In genomic region chr5:66363274-66364261, GRCm38 (mm10) we compare ENCODE assay signal across 15 mouse cellular contexts.
DNase-seq lines count a peak whose midpoint lies in the region; ATAC-seq and TF ChIP-seq lines count a peak whose summit lies in the region.
"Had no signal": no experiment of that assay in that cellular context is flagged by ENCODE, and none has a peak within 500 bp of the region (broad histone marks: within the 10 kb centered on the region; RNA-seq: fewer than 3 reads in every experiment).

No protein-coding gene starts in this region.

- dilution Hi-C loops in CH12.LX (cut with MboI; ENCODE audit: extremely low pct_ligation_motif_present, extremely low pct_unique_long_range_greater_than_20kb, low sequenced_read_pairs), result no loop called here

- ATAC-seq in limb, embryonic 14.5 days (ENCODE audit: low FRiP score, low read depth), result no peak
- ATAC-seq: intestine, postnatal 0 days had no signal

- no peak overlapping the region for H3K4me3 ChIP-seq in limb, embryonic 14.5 days (replicated peaks; ENCODE audit: low read length)
- no peak overlapping the region for H3K4me3 ChIP-seq in limb, embryonic 10.5 days
- H3K4me3 ChIP-seq in CH12.LX (replicated peaks in 1 of 3; ENCODE audit: low read depth in 2 of 3, low read length in 2 of 3, poor library complexity in 1 of 3), result peak overlapping the region in 1 of 3 experiments; percentile 12
- no peak overlapping the region for H3K4me3 ChIP-seq in macrophage (ENCODE audit: inconsistent target)
- H3K4me3 ChIP-seq: hindbrain, embryonic 12.5 days; liver, embryonic 13.5 days had no signal

- WGBS in limb, embryonic 14.5 days, result 61% methylated on average over 18 of the region's 18 CpGs
- 82% methylated on average over 18 of the region's 18 CpGs for WGBS in limb, embryonic 10.5 days
- 29% methylated on average over 18 of the region's 18 CpGs for WGBS in macrophage (ENCODE audit: missing documents)

- peak; percentile 21 for DNase-seq in adrenal gland, postnatal 14 days
- DNase-seq in adrenal gland, postnatal 25 days, result no peak
- DNase-seq in limb, embryonic 14.5 days (ENCODE audit: low spot score), result no peak
- no peak for DNase-seq in limb, embryonic 10.5 days (ENCODE audit: low spot score)
- DNase-seq in CH12.LX (ENCODE audit: extremely low read depth), result peak; percentile 83
- no peak for DNase-seq in thymus, postnatal 10 days (ENCODE audit: low spot score in 2 of 2)
- DNase-seq in cerebellum, adult 18-20 months, result no peak
- DNase-seq: adrenal gland, postnatal 10 days; cerebellum, adult 9-11 months; gastrocnemius, postnatal 25 days; liver, embryonic 13.5 days; thymus, postnatal 25 days had no signal

- in situ Hi-C loops in CH12.LX (cut with MboI; ENCODE audit: low pct_ligation_motif_present, low pct_unique_long_range_greater_than_20kb, low sequenced_read_pairs), result no loop called here

- peak; percentile 82 for TF ChIP-seq EP300 in CH12.LX (IDR thresholded peaks at IDR 0.05; ENCODE audit: low read length)

- H3K4me2 ChIP-seq in limb, embryonic 14.5 days (replicated peaks; ENCODE audit: low read depth, low read length, severe bottlenecking), result no peak overlapping the region
- peak overlapping the region; percentile 41 for H3K4me2 ChIP-seq in CH12.LX (ENCODE audit: insufficient read depth, low read depth, poor library complexity, severe bottlenecking)
- H3K4me2 ChIP-seq: hindbrain, embryonic 12.5 days; liver, embryonic 13.5 days had no signal

- H3K27ac ChIP-seq in limb, embryonic 14.5 days (replicated peaks; ENCODE audit: low read depth, low read length), result 0 out of 2 replicates have a peak overlapping the region, but pooled peaks have one; percentile 13
- no peak overlapping the region for H3K27ac ChIP-seq in limb, embryonic 10.5 days
- H3K27ac ChIP-seq in CH12.LX (ENCODE audit: insufficient read depth, low read depth) (peak overlapping the region; percentile 79), macrophage (0 out of 2 replicates have a peak overlapping the region, but pooled peaks have one; percentile 2)
- H3K27ac ChIP-seq: hindbrain, embryonic 12.5 days; liver, embryonic 13.5 days had no signal

- H3K9ac ChIP-seq in limb, embryonic 14.5 days (ENCODE audit: low read depth, low read length, severe bottlenecking), result no peak overlapping the region
- H3K9ac ChIP-seq in CH12.LX (ENCODE audit: insufficient read depth, low read depth), result no peak overlapping the region
- H3K9ac ChIP-seq: hindbrain, embryonic 12.5 days; liver, embryonic 13.5 days had no signal

- no peak for TF ChIP-seq POLR2A in limb, embryonic 14.5 days (IDR thresholded peaks at IDR 0.05; ENCODE audit: borderline replicate concordance, extremely low read depth, insufficient read depth, insufficient read length)
- no peak for TF ChIP-seq POLR2A in CH12.LX (IDR thresholded peaks at IDR 0.05; ENCODE audit: low read depth, low read length)

- H3K4me1 ChIP-seq in limb, embryonic 14.5 days (ENCODE audit: control insufficient read depth, insufficient read depth, low read length), result peaks cover 11% of the 10 kb centered on the region; the same call in 1 of the 2 replicates
- H3K4me1 ChIP-seq in limb, embryonic 10.5 days, result peaks cover 23% of the 10 kb centered on the region
- H3K4me1 ChIP-seq in CH12.LX (ENCODE audit: control insufficient read depth in 1 of 2, insufficient read depth in 2 of 2), result peaks cover 17 to 48% of the 10 kb centered on the region in 2 experiments

- TF ChIP-seq RAD21 in CH12.LX (IDR thresholded peaks at IDR 0.05; ENCODE audit: low read depth, low read length), result no peak; the same call in none of the 2 replicates

- H3K36me3 ChIP-seq in limb, embryonic 14.5 days (ENCODE audit: control insufficient read depth, insufficient read depth, low read length), result peaks cover 27% of the 10 kb centered on the region
- peaks cover 8% of the 10 kb centered on the region for H3K36me3 ChIP-seq in limb, embryonic 10.5 days
- H3K36me3 ChIP-seq in CH12.LX (replicated peaks in 1 of 2; ENCODE audit: control insufficient read depth in 1 of 2, insufficient read depth in 1 of 2, low read length in 1 of 2) (no peaks in the 10 kb centered on the region), macrophage (ENCODE audit: inconsistent target) (no peaks in the 10 kb centered on the region)
- H3K36me3 ChIP-seq: liver, embryonic 13.5 days had no signal

- H3K79me2 ChIP-seq in CH12.LX (replicated peaks; ENCODE audit: control insufficient read depth, extremely low read depth, insufficient read depth, poor library complexity, severe bottlenecking) (no peaks in the 10 kb centered on the region), macrophage (ENCODE audit: inconsistent target) (no peaks in the 10 kb centered on the region)

- H3K9me3 ChIP-seq in limb, embryonic 14.5 days (ENCODE audit: control insufficient read depth, low read length), result no peaks in the 10 kb centered on the region
- no peaks in the 10 kb centered on the region for H3K9me3 ChIP-seq in limb, embryonic 10.5 days (replicated peaks)
- H3K9me3 ChIP-seq in CH12.LX (replicated peaks; ENCODE audit: low read length), result no peaks in the 10 kb centered on the region
- H3K9me3 ChIP-seq: hindbrain, embryonic 12.5 days; liver, embryonic 13.5 days had no signal

- TF ChIP-seq CTCF in CH12.LX (conservative IDR thresholded peaks at IDR 0.05 in 1 of 2, IDR thresholded peaks at IDR 0.05 in 1 of 2; ENCODE audit: low read depth in 2 of 2, low read length in 2 of 2), result peak in 1 of 2 experiments; percentile 30; a peak in 2 of 4 replicates

- H3K27me3 ChIP-seq in limb, embryonic 14.5 days (ENCODE audit: control insufficient read depth, insufficient read depth, low read length), result no peaks in the 10 kb centered on the region
- H3K27me3 ChIP-seq in limb, embryonic 10.5 days (ENCODE audit: low read depth, poor library complexity, severe bottlenecking), result no peaks in the 10 kb centered on the region
- no peaks in the 10 kb centered on the region for H3K27me3 ChIP-seq in CH12.LX (replicated peaks)
- H3K27me3 ChIP-seq: hindbrain, embryonic 12.5 days; liver, embryonic 13.5 days had no signal

TF ChIP-seq in CH12.LX, 34 proteins besides CTCF, POLR2A, EP300 and RAD21:
- no peak for TF ChIP-seq POLR2AphosphoS2 (IDR thresholded peaks at IDR 0.05; ENCODE audit: low read depth, low read length)
- TF ChIP-seq JUND (conservative IDR thresholded peaks at IDR 0.05; ENCODE audit: low read depth, low read length), result peak; percentile 94
- peak; percentile 95 for TF ChIP-seq JUN (IDR thresholded peaks at IDR 0.05; ENCODE audit: insufficient read depth, low read depth, low read length)
- no peak for TF ChIP-seq ZMIZ1 (IDR thresholded peaks at IDR 0.05; ENCODE audit: low read depth, low read length)
- TF ChIP-seq USF1 (IDR thresholded peaks at IDR 0.05; ENCODE audit: low read depth, low read length), result no peak
- TF ChIP-seq CHD1 (IDR thresholded peaks at IDR 0.05; ENCODE audit: low read depth, low read length), result no peak
- peak; percentile 50; the same call in 1 of the 2 replicates for TF ChIP-seq MXI1 (IDR thresholded peaks at IDR 0.05; ENCODE audit: low read depth, low read length)
- TF ChIP-seq MAZ (IDR thresholded peaks at IDR 0.05; ENCODE audit: low read depth, low read length), result peak; percentile 37; the same call in 1 of the 2 replicates
- peak; percentile 81; the same call in 1 of the 2 replicates for TF ChIP-seq MEF2A (IDR thresholded peaks at IDR 0.05; ENCODE audit: borderline replicate concordance, low read depth, low read length)
- TF ChIP-seq ZKSCAN1 (IDR thresholded peaks at IDR 0.05; ENCODE audit: borderline replicate concordance, low read depth, low read length), result no peak
- TF ChIP-seq ETS1 (conservative IDR thresholded peaks at IDR 0.05; ENCODE audit: low read depth, low read length), result peak; percentile 94
- no peak for TF ChIP-seq ZNF384 (IDR thresholded peaks at IDR 0.05; ENCODE audit: low read depth, low read length)
- peak; percentile 76 for TF ChIP-seq TBP (conservative IDR thresholded peaks at IDR 0.05; ENCODE audit: low read depth, low read length)
- peak; percentile 17; the same call in 1 of the 2 replicates for TF ChIP-seq MAFK (IDR thresholded peaks at IDR 0.05; ENCODE audit: insufficient replicate concordance, low read length)
- TF ChIP-seq E2F4 (IDR thresholded peaks at IDR 0.05; ENCODE audit: insufficient replicate concordance, low read depth, low read length), result no peak
- peak; percentile 31; the same call in 1 of the 2 replicates for TF ChIP-seq TCF12 (IDR thresholded peaks at IDR 0.05; ENCODE audit: low read depth, low read length)
- TF ChIP-seq BHLHE40 (IDR thresholded peaks at IDR 0.05; ENCODE audit: low read depth, low read length), result peak; percentile 71
- TF ChIP-seq GABPA (IDR thresholded peaks at IDR 0.05; ENCODE audit: insufficient replicate concordance, low read depth, low read length), result no peak
- TF ChIP-seq MAX (IDR thresholded peaks at IDR 0.05; ENCODE audit: low read length), result peak; percentile 66; the same call in 1 of the 2 replicates
- TF ChIP-seq ELF1 (IDR thresholded peaks at IDR 0.05; ENCODE audit: low read depth, low read length), result no peak
- TF ChIP-seq KAT2A (IDR thresholded peaks at IDR 0.05; ENCODE audit: insufficient replicate concordance, low read length), result no peak
- TF ChIP-seq SMC3 (IDR thresholded peaks at IDR 0.05; ENCODE audit: low read depth, low read length), result peak; percentile 25
- peak; percentile 23; the same call in 1 of the 2 replicates for TF ChIP-seq NRF1 (IDR thresholded peaks at IDR 0.05; ENCODE audit: low read depth, low read length)
- TF ChIP-seq IRF4 (IDR thresholded peaks at IDR 0.05; ENCODE audit: low read depth, low read length), result peak; percentile 96
- TF ChIP-seq MYC (IDR thresholded peaks at IDR 0.05; ENCODE audit: low read depth, low read length), result no peak; the same call in 1 of the 2 replicates
- no peak for TF ChIP-seq NELFE (IDR thresholded peaks at IDR 0.05; ENCODE audit: low read depth, low read length)
- peak; percentile 67; the same call in 1 of the 2 replicates for TF ChIP-seq SIN3A (IDR thresholded peaks at IDR 0.05; ENCODE audit: low read length)
- peak; percentile 78 for TF ChIP-seq UBTF (IDR thresholded peaks at IDR 0.05; ENCODE audit: low read depth, low read length)
- no peak for TF ChIP-seq PAX5 (IDR thresholded peaks at IDR 0.05; ENCODE audit: low read length)
- no peak; the same call in 1 of the 2 replicates for TF ChIP-seq USF2 (conservative IDR thresholded peaks at IDR 0.05; ENCODE audit: low read depth, low read length)
- TF ChIP-seq ZC3H11A (IDR thresholded peaks at IDR 0.05; ENCODE audit: low read depth, low read length), result no peak
- TF ChIP-seq RCOR1 (conservative IDR thresholded peaks at IDR 0.05; ENCODE audit: low read depth, low read length), result no peak; the same call in 1 of the 2 replicates
- TF ChIP-seq CHD2 (IDR thresholded peaks at IDR 0.05; ENCODE audit: low read length), result no peak
- TF ChIP-seq HCFC1 (IDR thresholded peaks at IDR 0.05; ENCODE audit: low read depth, low read length), result no peak

Comparison
In these comparisons a context has a peak if more than half of its experiments do, and no peak if none do; other contexts are left out.
1. DNase-seq: peak in adrenal gland, postnatal 14 days (single experiment) and CH12.LX (single experiment); none in adrenal gland, postnatal 25 days (single experiment), limb, embryonic 14.5 days (single experiment), limb, embryonic 10.5 days (single experiment), thymus, postnatal 10 days (0 of 2) and cerebellum, adult 18-20 months (0 of 2).